Mouse (Mus musculus): ENCODE measurements at regions not wholly inside any gene's neighbourhood (a gene's known extent, or its start where the extent isn't known, plus 50 kb on each side); places are given as distances from the start of the nearest gene placed in this dataset.

DNA sequence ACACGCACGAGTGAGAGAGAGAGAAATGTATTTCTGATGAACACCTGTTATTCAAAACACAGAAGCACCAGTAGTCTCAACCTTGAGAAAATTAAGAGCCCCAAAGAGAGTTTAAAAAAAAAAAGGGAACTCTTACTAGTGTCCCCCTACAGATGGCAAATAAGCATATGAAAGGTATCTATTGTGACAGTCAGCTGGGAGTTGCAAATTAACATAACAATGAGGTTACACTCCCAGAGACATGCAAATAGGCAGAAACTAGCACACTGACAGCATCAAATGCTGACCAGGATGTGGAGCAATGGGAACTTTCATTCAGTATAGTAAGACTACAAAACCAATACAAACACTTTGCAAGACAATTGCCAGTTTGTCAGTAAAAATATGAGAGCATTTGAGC lies 619.1 kb upstream of the Zeb2 start:
- no peak for DNase-seq

DNA sequence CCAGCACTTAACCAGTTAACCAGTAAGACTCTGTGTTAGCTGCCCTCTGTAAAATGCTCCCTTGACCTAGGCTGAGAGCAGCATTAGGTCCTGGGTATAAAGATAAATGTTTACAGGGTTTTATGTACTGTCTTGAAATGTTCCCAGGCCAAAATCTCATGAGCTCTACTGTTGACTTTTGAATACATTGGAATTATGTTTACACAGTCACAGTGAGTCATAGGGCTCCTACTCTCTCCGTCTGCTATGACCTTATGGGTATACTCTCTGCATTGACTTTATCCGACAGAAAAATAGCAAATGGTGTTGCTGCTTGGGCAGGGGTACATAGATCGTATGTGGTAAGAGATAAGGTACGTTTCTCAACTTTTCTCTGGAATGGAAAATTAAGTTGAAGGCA lies 596.8 kb upstream of the Zeb2 start:
- no peak for DNase-seq

DNA sequence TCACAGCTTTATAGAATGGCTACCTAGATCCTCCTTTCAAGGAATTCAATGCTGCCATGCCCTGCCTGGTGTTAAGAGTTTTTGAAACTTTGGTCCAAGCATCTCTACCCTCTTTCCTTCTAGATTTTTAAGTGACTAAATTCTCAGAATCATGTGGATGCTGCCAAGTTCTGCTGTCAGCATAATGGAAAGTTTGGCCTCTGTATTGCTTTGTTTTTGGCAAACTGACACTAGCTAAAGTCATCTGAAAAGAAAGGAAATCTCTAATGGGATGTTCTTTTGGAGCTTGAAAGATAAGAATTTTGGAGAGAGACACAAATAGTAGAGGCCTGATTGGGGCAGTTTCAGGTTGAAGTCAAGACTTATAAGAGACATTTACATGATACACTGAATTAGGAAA lies 589.8 kb upstream of the Zeb2 start:
- DNase-seq, result no peak

DNA sequence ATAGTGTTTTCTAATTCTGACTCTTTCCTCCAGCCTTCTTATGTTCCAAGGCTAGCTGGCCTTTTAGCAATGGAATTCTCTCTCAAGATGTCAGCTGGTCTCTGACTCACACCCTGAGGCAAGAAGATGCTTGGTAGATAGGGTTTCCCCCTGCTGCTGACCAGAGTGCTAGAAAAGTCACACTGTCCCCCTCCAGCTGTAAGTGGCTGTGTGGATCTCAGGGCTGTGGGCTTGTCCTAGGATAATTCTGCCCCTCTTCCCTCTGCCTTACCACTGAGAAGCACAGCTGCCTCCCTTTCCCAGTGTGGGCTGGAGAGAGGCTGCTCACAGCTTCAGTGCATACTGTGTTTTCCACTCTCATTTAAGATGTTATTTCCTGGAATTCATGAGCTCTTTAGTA lies 585.3 kb upstream of the Zeb2 start:
- DNase-seq, result no peak

DNA sequence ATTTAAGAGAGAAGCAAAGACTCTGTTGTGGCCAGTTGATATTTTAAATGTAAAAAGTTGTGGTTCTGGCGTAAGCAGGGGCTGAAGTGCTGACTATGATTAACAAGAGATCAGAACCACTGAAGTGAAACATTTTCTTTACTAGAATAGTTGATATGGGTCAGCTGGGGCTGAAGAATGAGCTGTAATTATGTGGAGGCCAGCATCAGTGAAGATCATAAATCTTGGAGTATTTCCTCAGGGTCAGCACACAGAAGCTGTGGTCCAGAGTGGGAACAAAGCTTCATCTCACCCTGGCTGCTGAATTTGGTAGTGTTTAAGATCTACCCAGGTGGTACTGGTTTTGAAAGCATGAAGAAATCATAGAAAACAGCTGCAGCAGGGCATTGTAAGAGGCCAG lies 583.4 kb upstream of the Zeb2 start:
- DNase-seq, result no peak

DNA sequence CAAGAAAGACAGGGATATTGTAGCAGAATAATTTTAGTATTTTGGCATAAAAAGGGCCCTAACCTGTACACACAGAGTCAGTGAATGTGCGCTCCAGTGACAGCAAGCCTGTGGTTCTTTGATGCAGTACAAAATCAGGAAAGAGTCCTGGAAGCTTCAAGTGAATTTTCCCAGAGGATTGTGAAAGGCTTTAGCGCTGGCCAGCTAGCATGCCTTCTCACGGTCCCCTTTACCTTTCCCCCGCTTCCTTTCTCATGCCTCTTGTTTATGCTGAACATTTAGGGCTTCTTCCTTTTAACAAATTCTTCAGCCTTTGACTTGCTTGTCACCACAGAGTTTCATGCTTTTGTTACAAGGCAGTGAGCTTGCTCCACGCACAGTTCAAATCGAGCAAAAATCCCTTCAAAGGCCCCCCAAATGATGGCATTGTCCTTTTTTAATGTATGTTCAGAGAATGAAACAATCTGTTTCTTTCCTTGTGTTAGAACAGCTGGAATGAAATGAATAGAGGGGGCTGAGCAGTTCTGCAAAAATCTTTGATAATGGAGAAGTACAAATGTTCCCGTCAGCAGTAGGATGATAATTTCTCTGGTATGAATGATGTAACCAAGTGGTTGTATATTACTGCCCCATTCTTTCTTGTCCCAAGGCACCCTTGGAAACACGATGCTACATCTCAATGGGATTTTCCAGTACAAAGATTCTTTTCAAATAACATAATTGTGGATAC lies 576.3 kb upstream of the Zeb2 start:
- no peak for DNase-seq

DNA sequence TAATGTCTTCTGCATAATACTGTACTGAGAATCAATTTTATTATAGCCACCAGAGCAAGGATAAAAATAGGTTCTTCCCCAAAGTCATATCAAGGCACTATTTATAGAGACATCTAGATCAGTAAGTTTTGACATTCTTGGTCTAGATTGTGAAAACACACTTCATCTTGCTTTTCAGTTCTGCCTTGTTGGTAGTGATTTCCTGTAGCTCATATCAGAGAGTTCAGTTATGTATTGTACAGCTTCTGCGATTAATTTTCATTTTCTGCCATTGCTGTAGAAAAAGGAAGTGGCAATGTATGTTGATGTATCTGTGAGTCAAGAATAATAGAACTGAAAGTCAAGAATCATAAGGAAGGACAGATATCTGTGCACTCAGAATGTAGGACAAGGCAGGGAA lies 575.6 kb upstream of the Zeb2 start:
- DNase-seq, result no peak

DNA sequence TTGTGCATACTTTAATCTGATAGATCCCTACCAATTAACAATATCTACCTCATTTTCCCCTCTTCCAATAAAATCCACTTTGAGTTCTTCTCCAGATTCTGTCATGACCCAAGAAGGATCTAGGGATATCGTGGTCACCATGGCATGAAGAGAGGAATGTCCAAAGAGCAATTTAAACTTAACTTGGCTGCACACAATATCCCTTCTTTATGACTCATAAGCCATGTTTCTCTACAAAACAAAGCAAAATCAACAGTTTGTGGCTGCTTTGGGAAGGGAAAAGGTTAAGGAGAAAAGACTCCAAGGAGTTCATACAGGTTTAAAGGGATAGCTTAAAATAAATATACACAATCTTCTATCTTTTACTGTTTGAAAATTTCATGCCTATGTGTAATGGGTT lies 571.8 kb upstream of the Zeb2 start:
- DNase-seq, result no peak

DNA sequence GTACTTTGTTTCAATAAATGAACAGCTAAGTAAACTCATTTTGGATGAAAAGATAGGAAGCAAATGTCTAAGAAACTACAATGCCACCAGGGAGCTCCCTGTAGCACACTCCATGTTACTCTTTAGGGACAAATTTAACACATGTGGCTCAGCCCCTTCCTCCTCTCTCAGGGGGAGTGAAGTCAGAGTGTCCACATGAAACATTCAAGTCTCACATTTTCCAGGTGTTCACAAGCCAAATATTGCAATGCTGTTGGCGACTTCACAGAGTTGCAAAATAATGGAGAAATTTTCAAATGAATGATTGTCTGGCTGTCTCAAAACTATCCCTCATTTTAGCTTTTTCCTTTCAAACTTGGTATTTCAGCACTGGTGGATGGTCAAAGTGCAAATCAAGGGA lies 564.1 kb upstream of the Zeb2 start:
- no peak for DNase-seq

DNA sequence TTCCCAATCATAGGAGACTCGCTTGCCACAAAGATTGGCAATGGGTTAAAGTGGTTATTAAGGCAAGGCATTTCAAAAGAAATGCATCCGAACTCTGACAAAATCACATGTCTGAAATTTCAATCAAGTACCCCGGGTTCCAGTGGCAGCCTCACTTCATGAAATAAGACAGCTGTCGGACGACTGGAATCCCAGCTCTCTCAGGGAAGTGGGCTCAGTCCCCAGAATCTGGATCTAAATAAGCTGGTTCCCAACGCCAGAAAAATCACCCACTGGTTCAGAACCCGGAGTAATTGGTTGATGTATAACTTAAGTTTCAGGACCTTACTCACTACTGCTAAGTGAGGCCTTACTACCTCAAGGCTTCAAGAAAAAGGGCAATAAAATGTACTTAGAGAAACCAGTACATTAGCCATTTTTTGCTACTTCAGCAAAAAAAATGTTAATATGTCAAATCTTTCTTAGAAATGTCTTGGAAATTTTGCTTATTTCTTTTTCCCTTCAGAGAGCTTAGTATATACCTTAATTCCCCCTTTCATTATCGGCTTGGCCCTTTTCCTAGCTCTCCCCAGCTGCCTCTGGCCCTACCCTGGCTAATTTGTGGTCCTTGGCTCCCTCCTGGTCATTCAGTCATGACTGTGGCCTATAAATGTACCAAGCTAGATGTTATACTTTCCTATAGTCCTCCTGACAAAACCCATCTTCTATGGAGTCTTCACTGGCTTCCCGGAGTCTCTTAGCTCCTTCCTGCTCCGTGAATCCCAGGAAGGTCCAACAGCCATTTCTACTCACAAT lies 562.1 kb upstream of the Zeb2 start:
- DNase-seq, result no peak

DNA sequence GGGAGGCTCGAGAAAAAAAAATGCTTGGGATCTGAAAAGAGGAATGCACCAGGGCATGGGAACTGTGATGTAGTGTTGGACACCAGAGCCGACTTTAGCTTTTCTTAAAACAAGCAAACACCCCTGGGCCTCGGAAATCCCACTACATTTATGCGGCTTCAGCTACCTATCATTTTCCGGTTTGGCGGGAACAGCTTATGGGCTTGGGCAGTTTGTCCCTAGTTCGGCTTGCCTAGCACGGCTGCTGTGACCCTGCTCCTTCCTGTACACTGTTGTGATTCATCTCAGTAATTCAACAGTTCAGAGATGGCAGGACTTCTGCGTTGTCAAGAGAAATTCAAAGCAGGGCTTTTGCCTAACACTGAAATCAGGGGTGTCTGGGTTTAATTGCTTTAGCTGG lies 561.5 kb upstream of the Zeb2 start:
- DNase-seq, result no peak

DNA sequence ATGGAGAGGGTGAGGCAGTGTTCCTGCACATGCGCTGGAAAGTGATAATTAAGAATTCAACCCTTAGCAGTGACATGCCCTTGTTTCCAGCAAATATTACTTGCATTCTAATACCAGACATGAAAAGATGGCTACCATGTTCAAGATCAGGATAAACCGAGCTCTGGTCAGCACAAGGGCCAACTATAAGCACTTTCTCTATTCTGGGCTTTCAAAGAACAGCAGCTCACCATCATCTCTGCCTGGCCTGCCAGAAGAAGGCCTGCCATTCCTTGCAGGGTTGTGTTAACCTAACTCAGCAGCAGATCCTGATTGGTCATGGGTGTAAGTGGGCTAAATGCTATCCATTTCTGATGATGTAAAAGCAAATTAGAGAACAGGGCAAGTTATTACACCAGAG lies 558.6 kb upstream of the Zeb2 start:
- DNase-seq, result no peak

DNA sequence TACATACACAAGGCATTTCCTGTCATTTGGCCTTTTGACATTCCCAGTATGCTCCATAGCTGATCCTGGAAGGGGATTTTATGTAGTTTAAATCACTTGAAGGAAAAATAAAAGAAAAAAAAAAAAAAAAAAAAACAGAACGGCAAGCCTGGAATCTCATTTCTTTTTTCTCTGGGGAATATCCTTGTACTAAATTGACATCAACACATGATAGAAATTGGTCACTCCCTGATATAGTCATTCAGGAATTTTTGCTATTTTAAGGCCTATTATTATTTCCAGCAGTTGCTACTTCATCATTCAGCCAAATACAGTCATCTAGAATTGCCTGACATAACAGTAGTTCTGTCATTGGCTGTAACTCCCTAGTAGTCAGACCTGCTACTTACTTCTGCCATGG lies 538.8 kb upstream of the Zeb2 start:
- no peak for DNase-seq

DNA sequence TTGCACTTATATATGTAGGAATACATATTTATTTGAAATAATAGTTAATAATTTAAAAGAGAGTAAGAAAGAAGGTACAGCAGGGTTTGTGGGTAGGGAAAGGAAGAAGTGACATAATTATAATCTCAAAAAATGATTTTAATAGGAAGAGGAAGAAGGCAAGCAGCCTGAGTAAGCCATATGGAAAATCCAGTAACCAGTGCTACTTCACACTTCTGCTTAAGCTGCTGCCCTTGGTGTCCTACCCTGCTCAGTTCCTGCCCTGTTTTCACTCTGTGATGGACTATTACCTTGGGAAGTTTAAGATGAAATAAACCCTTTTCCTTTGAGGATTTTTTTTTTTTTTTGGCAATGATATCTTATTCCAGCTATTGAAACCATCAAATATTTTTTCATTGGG lies 537.5 kb upstream of the Zeb2 start:
- no peak for DNase-seq

DNA sequence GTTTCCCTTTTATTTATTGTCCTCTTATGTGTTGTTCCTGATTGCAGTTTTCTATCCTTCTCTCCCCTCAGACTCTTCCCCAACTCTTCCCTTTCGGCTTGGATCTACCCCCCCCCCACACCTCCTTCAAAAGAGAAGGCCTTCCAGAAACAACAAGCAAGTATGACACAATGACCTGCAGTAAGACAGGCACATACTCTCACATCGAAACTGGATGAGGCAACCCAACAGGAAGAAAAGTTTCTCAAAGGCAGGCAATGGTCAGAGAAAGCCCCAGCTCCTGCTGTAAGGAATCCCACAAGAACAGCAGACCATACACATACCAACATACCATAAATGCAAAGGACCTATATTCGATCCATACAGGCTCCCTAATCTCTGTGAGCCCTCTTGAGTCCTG lies 535.8 kb upstream of the Zeb2 start:
- no peak for DNase-seq

DNA sequence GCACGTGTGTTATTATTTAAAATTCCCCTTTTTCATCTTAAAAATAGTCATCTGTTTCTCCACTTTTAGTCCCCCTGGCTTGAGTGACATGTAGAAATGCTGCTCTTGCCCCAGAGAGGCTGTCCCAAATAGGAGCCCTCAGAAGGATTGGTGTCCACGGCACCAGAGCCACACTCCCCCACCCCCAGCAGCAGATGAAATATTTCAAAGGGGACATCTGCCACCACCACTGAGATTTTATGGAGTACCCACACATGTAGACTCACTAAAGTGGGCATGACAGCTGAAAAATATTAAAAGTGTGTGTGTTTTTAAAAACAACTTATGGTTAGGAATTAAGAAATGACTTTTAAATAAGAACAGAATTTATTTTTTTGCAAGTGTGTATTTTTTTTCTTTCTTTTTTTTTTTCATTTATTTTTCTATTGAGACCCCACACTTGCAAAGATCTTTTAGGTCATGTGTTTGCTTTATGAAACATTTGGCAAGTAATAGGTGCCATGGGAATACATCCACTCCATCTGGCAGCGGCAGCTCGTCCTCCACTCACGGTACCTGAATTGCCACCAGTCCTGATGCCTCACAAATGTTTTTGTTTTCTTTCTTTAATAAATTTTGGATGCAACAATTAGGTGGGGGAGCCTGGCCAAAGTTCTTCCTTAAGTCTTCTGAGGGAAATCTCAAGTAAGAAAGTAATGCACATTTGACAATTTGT lies 533.2 kb upstream of the Zeb2 start:
- DNase-seq, result no peak

DNA sequence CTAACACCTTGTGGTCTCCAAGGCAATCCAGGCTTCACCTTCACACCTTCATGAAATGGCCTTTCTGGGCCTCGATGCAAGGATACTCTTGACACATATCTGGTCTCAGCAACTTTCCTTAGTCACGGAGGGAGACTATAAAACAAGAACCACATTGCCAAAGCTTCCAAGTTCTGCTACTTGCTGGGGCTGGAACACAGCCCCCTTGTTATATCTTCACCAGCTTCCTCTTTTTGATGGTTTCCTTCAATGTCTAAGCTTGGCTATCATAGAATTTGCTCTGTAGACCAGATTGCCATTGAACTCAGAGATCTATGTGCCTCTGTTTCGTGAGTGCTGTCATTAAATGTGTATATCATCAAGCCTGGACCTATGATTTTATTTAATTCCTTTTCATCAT lies 530.7 kb upstream of the Zeb2 start:
- DNase-seq, result no peak

DNA sequence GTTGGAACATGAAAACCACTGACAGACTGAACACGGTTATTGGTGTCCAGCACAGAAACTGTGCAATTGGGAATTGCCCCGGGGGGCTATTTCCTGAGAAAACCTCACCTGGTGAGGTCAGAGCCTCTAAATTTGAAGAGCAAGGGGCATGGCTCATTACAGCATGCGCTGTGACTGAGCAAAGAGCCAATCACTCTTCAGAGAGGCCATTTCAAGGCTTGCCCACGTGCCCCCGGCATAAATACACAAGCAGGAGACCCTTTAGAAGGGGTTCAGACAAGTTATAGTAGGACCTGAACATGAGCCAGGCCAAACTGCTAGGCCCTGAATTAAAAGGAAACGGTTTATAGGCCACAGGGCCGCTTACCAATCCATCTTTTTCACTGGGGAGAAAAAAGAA lies 512.9 kb upstream of the Zeb2 start:
- no peak for DNase-seq

DNA sequence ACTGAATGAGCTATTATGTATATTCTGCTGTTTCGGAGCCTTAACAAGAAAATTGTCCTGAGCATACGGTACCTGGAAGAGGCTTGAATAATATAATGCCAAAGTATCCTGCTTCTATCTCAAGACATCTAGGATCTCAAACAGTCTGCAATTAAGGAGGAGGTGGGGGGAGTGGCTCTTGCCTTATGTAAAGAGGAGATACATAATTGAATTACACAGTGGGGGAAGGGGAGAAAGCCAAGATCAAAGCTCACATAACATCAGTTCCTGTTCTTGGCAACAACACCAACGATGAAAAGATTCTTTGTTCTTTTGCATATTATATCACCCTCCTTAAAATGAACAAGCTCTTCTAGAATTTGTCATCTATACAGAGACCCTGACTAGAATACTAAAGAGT lies 512.4 kb upstream of the Zeb2 start:
- DNase-seq, result no peak

DNA sequence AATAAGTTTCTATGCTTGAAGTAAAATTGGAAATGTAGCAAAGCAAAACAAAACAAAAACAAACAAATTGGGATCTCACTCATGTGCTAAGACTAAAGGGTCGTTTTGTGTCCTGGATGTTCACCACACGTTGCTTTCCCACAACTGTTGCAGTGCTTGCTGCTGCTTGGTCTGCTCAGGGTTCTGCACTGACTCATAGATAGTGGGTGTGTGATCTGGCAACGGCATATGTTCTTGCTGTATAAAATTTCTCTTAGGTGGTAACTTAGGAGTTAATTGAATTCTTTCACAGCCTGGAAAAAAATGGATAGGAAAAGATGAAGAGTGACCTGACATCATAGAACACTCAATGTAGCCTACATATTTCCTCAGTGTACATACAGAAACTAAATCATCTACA lies 505.9 kb upstream of the Zeb2 start:
- no peak for DNase-seq

DNA sequence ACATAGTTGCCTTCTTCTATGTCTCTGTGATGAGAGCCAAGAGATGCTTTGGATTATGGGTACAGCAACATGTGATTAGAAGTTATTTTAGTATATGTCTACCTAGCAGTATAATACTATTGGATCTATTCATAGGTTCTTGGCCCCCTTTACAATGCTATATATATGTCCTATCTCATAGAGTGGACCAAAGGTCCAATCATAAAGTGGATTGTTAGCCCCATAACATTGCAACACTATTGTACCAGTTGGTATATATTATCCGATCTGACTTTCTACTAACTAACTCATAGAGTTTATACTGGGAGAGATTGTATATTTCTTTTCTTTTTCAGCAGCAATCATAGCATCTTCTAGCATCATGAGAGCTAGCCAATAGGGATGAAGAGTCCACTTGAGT lies 491.7 kb upstream of the Zeb2 start:
- no peak for DNase-seq

DNA sequence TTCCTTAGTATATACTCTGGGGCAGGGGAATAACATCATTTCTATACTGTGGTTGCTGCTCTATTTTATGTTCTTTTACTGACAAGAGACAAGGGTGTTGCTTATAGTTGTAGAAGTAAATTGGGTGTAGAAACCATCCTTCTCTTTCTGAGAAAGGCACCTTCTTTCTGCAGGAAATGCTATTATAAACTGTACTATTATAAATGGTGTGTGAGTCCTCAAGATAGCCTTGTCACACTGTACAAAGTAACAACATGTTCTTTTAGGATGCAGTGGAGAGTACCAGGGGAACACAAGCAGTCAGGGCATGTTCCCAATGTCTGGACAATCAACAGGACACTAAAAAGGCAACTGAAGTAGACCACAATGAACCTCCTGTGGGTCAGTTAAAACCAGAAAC lies 490.2 kb upstream of the Zeb2 start:
- DNase-seq, result no peak

DNA sequence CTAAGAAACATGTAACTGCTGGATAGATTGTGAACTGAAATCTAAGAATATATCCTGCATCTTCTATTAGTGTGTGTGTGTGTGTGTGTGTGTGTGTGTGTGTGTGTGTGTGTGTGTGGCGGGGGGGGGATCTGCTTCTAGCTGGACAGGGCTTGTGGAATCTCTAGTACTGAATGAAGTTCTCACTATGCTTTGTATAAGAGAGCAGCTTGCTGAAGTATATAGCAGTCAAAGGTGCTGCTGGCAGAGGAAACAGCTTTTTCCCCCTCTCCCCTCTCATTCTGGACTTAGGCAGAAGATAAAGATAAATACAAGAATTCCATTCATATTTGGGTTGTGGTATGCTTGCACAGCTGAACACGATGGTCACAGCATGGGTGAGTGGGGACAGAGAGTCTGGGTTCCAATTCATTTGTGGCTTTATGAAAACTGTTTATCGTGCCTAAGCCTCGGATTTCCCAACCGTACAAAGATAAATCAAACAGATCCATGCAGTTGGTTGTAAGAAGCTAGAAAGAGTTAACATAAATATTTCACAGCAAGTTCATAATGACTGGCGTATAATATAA lies 484.2 kb upstream of the Zeb2 start:
- DNase-seq, result no peak

DNA sequence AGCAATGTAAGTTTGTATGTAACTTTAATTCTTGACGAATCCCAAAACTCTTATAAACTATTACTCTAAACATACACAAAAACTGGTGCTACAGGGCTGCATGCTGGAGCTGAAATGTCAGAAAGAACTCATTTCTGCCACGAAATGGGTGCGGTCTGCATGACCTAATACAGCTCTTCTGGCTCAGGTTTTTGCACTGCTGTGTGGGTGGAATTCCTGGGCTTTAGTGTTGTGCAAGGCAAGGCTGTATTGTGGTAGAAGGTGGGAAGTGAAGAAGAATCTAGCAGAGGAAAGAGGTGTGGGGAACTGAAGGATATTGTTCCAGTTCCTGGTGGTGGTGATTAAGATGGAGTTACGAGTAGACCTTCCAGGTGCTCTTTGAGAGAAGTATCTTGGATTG lies 476.6 kb upstream of the Zeb2 start:
- DNase-seq, result no peak
